In genomic region chr3:36853733-36854440, GRCm38 (mm10) we compare ENCODE assay signal across 9 mouse cellular contexts. TPM values are rescaled to one million over a fixed set of nuclear protein-coding genes. Genes with fewer than 3 reads are reported as not detected.
A peak's percentile ranks its signal among the peaks of the same experiment; 100 is the strongest.
DNase-seq lines count a peak whose midpoint lies in the region; ATAC-seq and TF ChIP-seq lines count a peak whose summit lies in the region.
"Had no signal": no experiment of that assay in that cellular context is flagged by ENCODE, and none has a peak within 500 bp of the region (broad histone marks: within the 10 kb centered on the region; RNA-seq: fewer than 3 reads in every experiment).

No protein-coding gene starts in this region.

- H3K36me3 ChIP-seq in lung, embryonic 14.5 days (ENCODE audit: insufficient read depth): no peaks in the 10 kb centered on the region
- H3K36me3 ChIP-seq in liver, embryonic 16.5 days (ENCODE audit: control insufficient read depth, insufficient read depth): no peaks in the 10 kb centered on the region
- H3K36me3 ChIP-seq in midbrain, embryonic 16.5 days (ENCODE audit: control insufficient read depth, insufficient read depth, low read length): no peaks in the 10 kb centered on the region

- H3K27me3 ChIP-seq in lung, embryonic 14.5 days (ENCODE audit: insufficient read depth, low read length): no peaks in the 10 kb centered on the region
- no peaks in the 10 kb centered on the region for H3K27me3 ChIP-seq in liver, embryonic 16.5 days (ENCODE audit: control insufficient read depth, insufficient read depth, low read depth, low read length)
- H3K27me3 ChIP-seq in midbrain, embryonic 16.5 days (ENCODE audit: control insufficient read depth, insufficient read depth, low read depth, low read length): no peaks in the 10 kb centered on the region

- peak; percentile 50 for DNase-seq in lung, embryonic 14.5 days
- DNase-seq in lung, postnatal 14 days: no peak
- peak; percentile 39 to 44 for DNase-seq in thymus, postnatal 10 days (ENCODE audit: low spot score in 2 of 2)
- no peak for DNase-seq in left cerebral cortex, adult 11 months (ENCODE audit: low spot score)
- DNase-seq in spleen, postnatal 10 days (ENCODE audit: low spot score in 2 of 2): no peak
- DNase-seq: gastrocnemius, postnatal 10 days had no signal

- TF ChIP-seq CTCF in lung, embryonic 14.5 days (IDR thresholded peaks at IDR 0.05; ENCODE audit: low read depth): no peak
- no peak for TF ChIP-seq CTCF in bone marrow macrophage, adult 2 months (IDR thresholded peaks at IDR 0.05; ENCODE audit: low read depth, low read length)

- H3K9ac ChIP-seq in lung, embryonic 14.5 days: no peak overlapping the region
- no peak overlapping the region for H3K9ac ChIP-seq in liver, embryonic 16.5 days (ENCODE audit: low read depth, low read length)
- H3K9ac ChIP-seq in midbrain, embryonic 16.5 days (ENCODE audit: low read depth, low read length): no peak overlapping the region

- peak overlapping the region; percentile 36 for H3K27ac ChIP-seq in lung, embryonic 14.5 days (ENCODE audit: low read depth)
- peak overlapping the region; percentile 57 for H3K27ac ChIP-seq in bone marrow macrophage, adult 2 months (ENCODE audit: insufficient read depth, low read depth, low read length)
- H3K27ac ChIP-seq in liver, embryonic 16.5 days (ENCODE audit: low read length): 0 out of 2 replicates have a peak overlapping the region, but pooled peaks have one; percentile 37
- H3K27ac ChIP-seq in midbrain, embryonic 16.5 days (ENCODE audit: low read length): no peak overlapping the region

- no peaks in the 10 kb centered on the region for H3K9me3 ChIP-seq in lung, embryonic 14.5 days (ENCODE audit: low read depth, low read length)
- no peaks in the 10 kb centered on the region for H3K9me3 ChIP-seq in liver, embryonic 16.5 days (replicated peaks; ENCODE audit: control insufficient read depth, low read length)
- no peaks in the 10 kb centered on the region for H3K9me3 ChIP-seq in midbrain, embryonic 16.5 days (replicated peaks; ENCODE audit: control insufficient read depth, low read length, poor library complexity, severe bottlenecking)

- no peak overlapping the region for H3K4me3 ChIP-seq in lung, embryonic 14.5 days (ENCODE audit: low read depth, low read length)
- H3K4me3 ChIP-seq in bone marrow macrophage, adult 2 months (ENCODE audit: insufficient read depth, low read length): peak overlapping the region; percentile 36; the same call in 1 of the 2 replicates
- H3K4me3 ChIP-seq in liver, embryonic 16.5 days (ENCODE audit: low read depth, low read length): peak overlapping the region; percentile 13; the same call in 1 of the 2 replicates
- no peak overlapping the region for H3K4me3 ChIP-seq in midbrain, embryonic 16.5 days (ENCODE audit: low read depth, low read length)

- WGBS in lung, embryonic 14.5 days: 23% methylated on average over 10 of the region's 10 CpGs
- WGBS in liver, embryonic 16.5 days (ENCODE audit: insufficient replicate concordance): 8% methylated on average over 10 of the region's 10 CpGs
- 77% methylated on average over 10 of the region's 10 CpGs for WGBS in midbrain, embryonic 16.5 days

- TF ChIP-seq POLR2A in bone marrow macrophage, adult 2 months (IDR thresholded peaks at IDR 0.05; ENCODE audit: borderline replicate concordance, low read depth, low read length): no peak

- no peaks in the 10 kb centered on the region for H3K4me1 ChIP-seq in lung, embryonic 14.5 days (ENCODE audit: insufficient read depth)
- peaks cover 14% of the 10 kb centered on the region for H3K4me1 ChIP-seq in bone marrow macrophage, adult 2 months (ENCODE audit: control insufficient read depth, insufficient read depth, low read length)
- no peaks in the 10 kb centered on the region for H3K4me1 ChIP-seq in liver, embryonic 16.5 days (ENCODE audit: control insufficient read depth, low read depth, low read length)
- no peaks in the 10 kb centered on the region for H3K4me1 ChIP-seq in midbrain, embryonic 16.5 days (ENCODE audit: control insufficient read depth, insufficient read depth, low read length)

- peak; percentile 66; the same call in 1 of the 2 replicates for ATAC-seq in lung, embryonic 14.5 days (ENCODE audit: insufficient read depth)
- peak; percentile 58 for ATAC-seq in liver, embryonic 16.5 days (ENCODE audit: low read depth)
- no peak for ATAC-seq in midbrain, embryonic 16.5 days

- peak overlapping the region; percentile 49 for H3K4me2 ChIP-seq in lung, embryonic 14.5 days
- H3K4me2 ChIP-seq in liver, embryonic 16.5 days (ENCODE audit: low read depth, low read length): peak overlapping the region; percentile 46
- H3K4me2 ChIP-seq in midbrain, embryonic 16.5 days (ENCODE audit: low read length): no peak overlapping the region

RNA-seq across cellular contexts. Expression of gene 4932438A13Rik, which starts 9.0 kb away (rescaled TPM):
- polyA plus RNA-seq in lung, embryonic 14.5 days (2014; fragmentation: Nextera tagmentation; extraction: Ambion mirVana): 55.5 and 55.9 TPM in 2 replicates
- polyA plus RNA-seq in bone marrow macrophage, adult 2 months (2012; ENCODE audit: insufficient read depth, insufficient read length, missing spikeins): 32.8 and 37.9 TPM in 2 replicates
- polyA plus RNA-seq in liver, embryonic 16.5 days (2015; fragmentation: Nextera tagmentation; extraction: Ambion mirVana): 18.4 and 19.5 TPM in 2 replicates
- polyA plus RNA-seq in midbrain, embryonic 16.5 days (2015; fragmentation: Nextera tagmentation; extraction: Ambion mirVana): 95.7 and 95.9 TPM in 2 replicates

Comparison
In these comparisons a context has a peak if more than half of its experiments do, and no peak if none do; other contexts are left out.
1. DNase-seq: peak in lung, embryonic 14.5 days (single experiment) and thymus, postnatal 10 days (2 of 2); none in lung, postnatal 14 days (single experiment), left cerebral cortex, adult 11 months (single experiment) and spleen, postnatal 10 days (0 of 2).
2. H3K4me3 ChIP-seq: peak in bone marrow macrophage, adult 2 months (single experiment) and liver, embryonic 16.5 days (single experiment); none in lung, embryonic 14.5 days (single experiment) and midbrain, embryonic 16.5 days (single experiment).